Mouse (Mus musculus): Measurements from ENCODE around the gene Lman1l.

GRCm38 (mm10) chr9:57658970-57659369, 38.4 kb upstream of the Lman1l start:
- TF ChIP-seq CTCF (IDR thresholded peaks at IDR 0.05; ENCODE audit: low read depth, low read length) (peak; percentile 43), POLR2A (IDR thresholded peaks at IDR 0.05; ENCODE audit: insufficient read depth, low read length) (no peak)
